Mouse (Mus musculus) embryonic facial prominence, embryonic 11.5 days (tissue): ENCODE measurements around the gene Clic6. TPM values are rescaled to one million over a fixed set of nuclear protein-coding genes. Genes with fewer than 3 reads are reported as not detected.

Experiments
- ATAC-seq: fragments of 200-750 bp; cut with Nextera tagmentation; replicated peaks from 2 replicates; pipeline ENCODE4 v1.8.0; 2017; ENCODE audit warnings: low read depth; ENCODE audit not compliant: insufficient number of reproducible peaks, low FRiP score, low TSS enrichment
- DNase-seq: peaks from one replicate; pipeline ENCODE4 v3.0.0-alpha.2; 2015; ENCODE audit warnings: low spot score
- H3K27ac ChIP-seq: fragments of 300-500 bp; sonication (generic); replicated peaks from 2 replicates; pipeline ENCODE4 v1.5.1; 2014; ENCODE audit warnings: mild to moderate bottlenecking, low read depth, low read length, control low read depth
- H3K27me3 ChIP-seq: fragments of 300-500 bp; sonication (generic); 2 replicates; pipeline ENCODE4 v1.6.1; 2014; ENCODE audit warnings: mild to moderate bottlenecking, low read length, moderate library complexity, mixed read lengths; ENCODE audit not compliant: control insufficient read depth, insufficient read depth
- H3K36me3 ChIP-seq: fragments of 300-500 bp; sonication (generic); replicated peaks from 2 replicates; pipeline ENCODE4 v1.6.1; 2014; ENCODE audit warnings: low read depth, mild to moderate bottlenecking, low read length, moderate library complexity, mixed read lengths; ENCODE audit not compliant: control insufficient read depth, insufficient read depth
- H3K4me1 ChIP-seq: fragments of 300-500 bp; sonication (generic); 2 replicates; pipeline ENCODE4 v1.6.1; 2014; ENCODE audit warnings: low read length, mixed read lengths; ENCODE audit not compliant: control insufficient read depth, insufficient read depth
- H3K4me2 ChIP-seq: fragments of 300-500 bp; sonication (generic); 2 replicates; pipeline ENCODE4 v1.6.1; 2014; ENCODE audit warnings: low read depth, mild to moderate bottlenecking, control low read depth, low read length, moderate library complexity
- H3K4me3 ChIP-seq: fragments of 300-500 bp; sonication (generic); 2 replicates; pipeline ENCODE4 v1.5.1; 2014; ENCODE audit warnings: low read depth, low read length, control low read depth
- H3K9ac ChIP-seq: fragments of 300-500 bp; sonication (generic); replicated peaks from 2 replicates; pipeline ENCODE4 v1.6.1; 2014; ENCODE audit warnings: mild to moderate bottlenecking, control low read depth, low read length
- H3K9me3 ChIP-seq: fragments of 300-500 bp; sonication (generic); replicated peaks from 2 replicates; pipeline ENCODE4 v1.6.1; 2016; ENCODE audit warnings: mild to moderate bottlenecking, low read length, inconsistent platforms, mixed read lengths; ENCODE audit not compliant: control insufficient read depth
- WGBS: fragments of 180-500 bp; shearing (Covaris S2); extraction: QIAGEN DNeasy Blood & Tissue Kit; methylation state at CpG from one replicate; pipeline ENCODE4 v1.1.7; 2014; 5-methylcytosine and 5-hydroxymethylcytosine counted together
- polyA plus RNA-seq: library from polyadenylated mRNA; unstranded; fragments of >200 nt; fragmentation: Nextera tagmentation; extraction: Ambion mirVana; gene quantifications from 2 replicates; pipeline ENCODE4 v1.2.1, GENCODE M21; 2014

Gene Clic6
- polyA plus RNA-seq, 1 experiment from 2014 or later = 1.2 TPM

DNA sequence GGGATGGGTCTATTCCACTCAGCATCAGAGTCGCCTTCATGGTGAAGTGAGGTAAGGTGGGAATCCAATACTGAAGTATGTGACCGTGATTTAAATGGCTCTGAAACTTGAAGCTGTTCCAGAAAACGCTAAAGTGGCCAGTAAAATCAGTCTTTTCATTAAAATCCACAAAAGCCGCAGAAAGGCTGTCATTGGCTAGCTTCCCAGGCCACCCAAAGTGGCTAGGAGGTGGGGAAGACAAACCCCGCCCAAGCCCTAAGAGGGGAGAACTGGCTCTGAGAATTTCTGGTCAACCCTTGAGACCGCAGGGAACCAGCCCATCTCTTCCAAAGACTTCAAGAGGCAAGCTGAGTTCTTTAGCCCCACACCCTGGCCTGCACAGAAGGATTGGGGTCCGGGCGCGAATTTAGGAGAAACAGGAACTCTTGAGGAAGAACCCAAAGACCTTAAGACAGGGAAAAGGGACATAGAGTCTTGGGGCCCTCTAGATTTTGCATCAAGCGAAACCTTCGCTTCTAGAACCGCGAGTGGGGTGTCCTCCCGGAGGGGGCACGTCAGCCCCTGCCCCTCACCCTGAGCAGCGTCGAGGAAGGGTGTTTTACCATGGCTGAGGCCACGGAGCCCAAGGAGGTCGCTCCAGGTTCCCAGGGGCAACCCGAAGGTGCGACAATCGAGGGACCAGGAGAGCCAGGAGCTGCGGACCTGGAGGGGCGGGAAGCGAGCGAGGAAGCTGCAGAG is 12.5 kb downstream of the Clic6 start:
- H3K4me2 ChIP-seq = peak overlapping the region; percentile 87
- H3K4me3 ChIP-seq = peak overlapping the region; percentile 43
- WGBS = 7% methylated on average over 26 of the region's 26 CpGs
- no peak overlapping the region for H3K27ac ChIP-seq
- no peaks in the 10 kb centered on the region for H3K36me3 ChIP-seq
- peak overlapping the region; percentile 40 for H3K9ac ChIP-seq
- H3K4me1 ChIP-seq = no peaks in the 10 kb centered on the region; the same call in 1 of the 2 replicates
- ATAC-seq (peak; percentile 32; the same call in 1 of the 2 replicates), DNase-seq (no peak)
- H3K9me3 ChIP-seq = no peaks in the 10 kb centered on the region
- H3K27me3 ChIP-seq = peaks cover 26% of the 10 kb centered on the region

GRCm38 (mm10) chr16:92498589-92498981 is 13.0 kb downstream of the Clic6 start:
- ATAC-seq (peak; percentile 49; the same call in 1 of the 2 replicates), DNase-seq (peak; percentile 40)
- peak overlapping the region; percentile 87 for H3K4me2 ChIP-seq
- H3K9me3 ChIP-seq = no peaks in the 10 kb centered on the region
- WGBS = under 1% methylated on average over 34 of the region's 34 CpGs
- H3K4me1 ChIP-seq = no peaks in the 10 kb centered on the region; the same call in 1 of the 2 replicates
- peak overlapping the region; percentile 40 for H3K9ac ChIP-seq
- no peak overlapping the region for H3K27ac ChIP-seq
- H3K27me3 ChIP-seq = peaks cover 26% of the 10 kb centered on the region
- H3K36me3 ChIP-seq = no peaks in the 10 kb centered on the region
- peak overlapping the region; percentile 43 for H3K4me3 ChIP-seq

DNA sequence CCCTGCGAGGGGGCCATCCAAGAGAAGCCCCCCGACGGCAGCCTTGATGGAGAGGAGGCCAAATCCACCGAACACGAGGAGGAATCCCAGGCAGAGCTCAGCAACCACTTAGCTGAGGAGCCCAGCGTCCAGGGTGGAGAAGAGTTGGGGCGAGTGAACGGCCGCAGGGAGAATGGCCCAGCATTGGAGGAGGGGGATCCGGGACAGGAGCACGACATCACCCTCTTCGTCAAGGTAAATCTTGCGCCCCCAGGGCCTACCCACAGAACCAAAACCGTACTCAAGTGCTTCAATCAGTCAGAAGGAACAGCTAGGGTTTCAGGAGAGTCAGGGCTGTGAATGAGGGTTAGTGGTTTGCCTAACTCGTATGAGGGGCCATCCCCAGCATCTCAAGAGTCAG is 13.8 kb downstream of the Clic6 start:
- 15% methylated on average over 15 of the region's 15 CpGs for WGBS
- no peak for ATAC-seq
- no peaks in the 10 kb centered on the region for H3K9me3 ChIP-seq
- peak overlapping the region; percentile 87 for H3K4me2 ChIP-seq
- peak overlapping the region; percentile 43 for H3K4me3 ChIP-seq
- H3K36me3 ChIP-seq = no peaks in the 10 kb centered on the region
- no peaks in the 10 kb centered on the region; the same call in 1 of the 2 replicates for H3K4me1 ChIP-seq
- H3K9ac ChIP-seq = no peak overlapping the region; the same call in 1 of the 2 replicates
- H3K27me3 ChIP-seq = peaks cover 26% of the 10 kb centered on the region
- DNase-seq = no peak
- no peak overlapping the region for H3K27ac ChIP-seq

GRCm38 (mm10) chr16:92500534-92500933 is 15.0 kb downstream of the Clic6 start:
- Histone ChIP-seq H3K4me3 (no peak overlapping the region), H3K36me3 (no peaks in the 10 kb centered on the region), H3K9ac (no peak overlapping the region), H3K9me3 (no peaks in the 10 kb centered on the region), H3K27me3 (peaks cover 26% of the 10 kb centered on the region), H3K4me2 (no peak overlapping the region), H3K4me1 (no peaks in the 10 kb centered on the region; the same call in 1 of the 2 replicates), H3K27ac (no peak overlapping the region)
- DNase-seq (no peak), ATAC-seq (no peak)
- 80% methylated on average over 8 of the region's 8 CpGs for WGBS

GRCm38 (mm10) chr16:92503105-92503504 is 17.6 kb downstream of the Clic6 start:
- no peaks in the 10 kb centered on the region for H3K9me3 ChIP-seq
- WGBS = 55% methylated on average over 5 of the region's 5 CpGs
- no peaks in the 10 kb centered on the region for H3K36me3 ChIP-seq

DNA sequence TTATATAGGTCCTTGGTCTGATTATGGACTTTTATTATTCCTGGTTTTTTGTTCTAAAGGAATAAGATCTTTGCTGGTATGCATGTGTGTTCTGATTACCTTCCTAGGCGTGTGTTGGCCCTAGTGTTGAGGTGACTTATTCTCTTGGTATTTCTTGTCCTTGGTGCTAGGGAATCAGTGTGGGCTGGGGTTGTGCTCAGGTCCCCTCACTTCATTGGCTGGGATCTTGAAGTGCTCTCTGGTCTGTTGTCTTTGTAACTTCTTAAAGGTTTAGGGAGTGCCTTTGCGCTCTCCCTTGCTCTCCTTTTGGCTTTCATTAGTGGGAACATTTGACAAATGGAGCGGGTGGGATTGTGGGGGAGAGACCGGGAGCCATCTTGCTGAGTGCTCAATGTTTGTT is 22.0 kb downstream of the Clic6 start:
- ATAC-seq (no peak), DNase-seq (no peak)
- Histone ChIP-seq H3K4me1 (no peaks in the 10 kb centered on the region), H3K27ac (no peak overlapping the region), H3K4me2 (no peak overlapping the region), H3K9ac (no peak overlapping the region), H3K27me3 (no peaks in the 10 kb centered on the region), H3K9me3 (no peaks in the 10 kb centered on the region), H3K36me3 (no peaks in the 10 kb centered on the region), H3K4me3 (no peak overlapping the region)
- 85% methylated on average over 4 of the region's 4 CpGs for WGBS

More at GRCm38 (mm10) chr16:92503105-92503504, 17.6 kb downstream of the Clic6 start:
- Histone ChIP-seq H3K27me3 (peaks cover 19% of the 10 kb centered on the region), H3K27ac (no peak overlapping the region), H3K4me3 (no peak overlapping the region), H3K9ac (no peak overlapping the region), H3K4me1 (no peaks in the 10 kb centered on the region; the same call in 1 of the 2 replicates), H3K4me2 (no peak overlapping the region)
- no peak for DNase-seq
- ATAC-seq = no peak

GRCm38 (mm10) chr16:92510835-92511772 is 25.6 kb downstream of the Clic6 start:
- Histone ChIP-seq H3K4me3 (no peak overlapping the region), H3K9ac (no peak overlapping the region), H3K27me3 (no peaks in the 10 kb centered on the region), H3K4me1 (no peaks in the 10 kb centered on the region), H3K27ac (no peak overlapping the region), H3K9me3 (no peaks in the 10 kb centered on the region), H3K4me2 (no peak overlapping the region), H3K36me3 (no peaks in the 10 kb centered on the region)
- 71% methylated on average over 13 of the region's 13 CpGs for WGBS
- ATAC-seq = no peak
- DNase-seq = no peak
